Mouse (Mus musculus) heart, embryonic 14.5 days (tissue): ENCODE measurements around the gene Slc15a1. TPM values are rescaled to one million over a fixed set of nuclear protein-coding genes. Genes with fewer than 3 reads are reported as not detected.
A peak's percentile ranks its signal among the peaks of the same experiment; 100 is the strongest.

Source experiments
- ATAC-seq: fragments of 200-750 bp; cut with Nextera tagmentation; 2 replicates; pipeline ENCODE4 v1.8.0; 2017; ENCODE audit warnings: low read depth, moderate TSS enrichment; ENCODE audit not compliant: insufficient number of reproducible peaks, insufficient read depth, low FRiP score
- H3K27ac ChIP-seq, 2 experiments: fragments of 200-500 bp in 1 of 2; fragments of 300-500 bp in 1 of 2; sonication (generic) in 1 of 2; replicated peaks in 1 of 2; 2 replicates each; pipeline ENCODE4 v1.5.1; 2012 to 2014; ENCODE audit warnings: low read depth in 2 of 2, low read length in 2 of 2, control low read depth in 1 of 2, mild to moderate bottlenecking in 1 of 2, mixed read lengths in 1 of 2; ENCODE audit not compliant: control insufficient read depth in 1 of 2, insufficient read depth in 1 of 2
- H3K27me3 ChIP-seq: fragments of 300-500 bp; sonication (generic); 2 replicates; pipeline ENCODE4 v1.6.1; 2014; ENCODE audit warnings: mild to moderate bottlenecking, low read length, control low read depth; ENCODE audit not compliant: control insufficient read depth, insufficient read depth
- H3K36me3 ChIP-seq: fragments of 300-500 bp; sonication (generic); 2 replicates; pipeline ENCODE4 v1.6.1; 2014; ENCODE audit warnings: mild to moderate bottlenecking, control low read depth, low read length, mixed read lengths; ENCODE audit not compliant: control insufficient read depth, insufficient read depth
- H3K4me1 ChIP-seq, 2 experiments: fragments of 200-500 bp in 1 of 2; fragments of 300-500 bp in 1 of 2; sonication (generic) in 1 of 2; 2 replicates each; pipeline ENCODE4 v1.6.1; 2012 to 2014; ENCODE audit warnings: low read length in 2 of 2, control low read depth in 1 of 2, mixed read lengths in 1 of 2; ENCODE audit not compliant: control insufficient read depth in 2 of 2, insufficient read depth in 2 of 2
- H3K4me2 ChIP-seq: fragments of 300-500 bp; sonication (generic); 2 replicates; pipeline ENCODE4 v1.6.1; 2014; ENCODE audit warnings: mild to moderate bottlenecking, low read length
- H3K4me3 ChIP-seq, 2 experiments: fragments of 200-500 bp in 1 of 2; fragments of 300-500 bp in 1 of 2; sonication (generic) in 1 of 2; 2 replicates each; pipeline ENCODE4 v1.5.1; 2012 to 2014; ENCODE audit warnings: low read length in 2 of 2, mild to moderate bottlenecking in 2 of 2, control low read depth in 1 of 2, low read depth in 1 of 2, moderate library complexity in 1 of 2; ENCODE audit not compliant: control insufficient read depth in 1 of 2, insufficient read depth in 1 of 2
- H3K9ac ChIP-seq: fragments of 300-500 bp; sonication (generic); 2 replicates; pipeline ENCODE4 v1.6.1; 2014; ENCODE audit warnings: mild to moderate bottlenecking, low read length
- H3K9me3 ChIP-seq: fragments of 300-500 bp; sonication (generic); 2 replicates; pipeline ENCODE4 v1.6.1; 2016; ENCODE audit warnings: low read length, control low read depth; ENCODE audit not compliant: control insufficient read depth
- WGBS: fragments of 180-500 bp; shearing (Covaris S2); extraction: QIAGEN DNeasy Blood & Tissue Kit; methylation state at CpG from one replicate; pipeline ENCODE4 v1.1.7; 2014; 5-methylcytosine and 5-hydroxymethylcytosine counted together
- polyA plus RNA-seq: library from polyadenylated mRNA; unstranded; fragments of >200 nt; fragmentation: Nextera tagmentation; extraction: Ambion mirVana; gene quantifications from 2 replicates; pipeline ENCODE4 v1.2.1, GENCODE M21; 2014

Slc15a1 gene
- polyA plus RNA-seq, 1 experiment from 2014 or later, result 0.09 TPM

DNA sequence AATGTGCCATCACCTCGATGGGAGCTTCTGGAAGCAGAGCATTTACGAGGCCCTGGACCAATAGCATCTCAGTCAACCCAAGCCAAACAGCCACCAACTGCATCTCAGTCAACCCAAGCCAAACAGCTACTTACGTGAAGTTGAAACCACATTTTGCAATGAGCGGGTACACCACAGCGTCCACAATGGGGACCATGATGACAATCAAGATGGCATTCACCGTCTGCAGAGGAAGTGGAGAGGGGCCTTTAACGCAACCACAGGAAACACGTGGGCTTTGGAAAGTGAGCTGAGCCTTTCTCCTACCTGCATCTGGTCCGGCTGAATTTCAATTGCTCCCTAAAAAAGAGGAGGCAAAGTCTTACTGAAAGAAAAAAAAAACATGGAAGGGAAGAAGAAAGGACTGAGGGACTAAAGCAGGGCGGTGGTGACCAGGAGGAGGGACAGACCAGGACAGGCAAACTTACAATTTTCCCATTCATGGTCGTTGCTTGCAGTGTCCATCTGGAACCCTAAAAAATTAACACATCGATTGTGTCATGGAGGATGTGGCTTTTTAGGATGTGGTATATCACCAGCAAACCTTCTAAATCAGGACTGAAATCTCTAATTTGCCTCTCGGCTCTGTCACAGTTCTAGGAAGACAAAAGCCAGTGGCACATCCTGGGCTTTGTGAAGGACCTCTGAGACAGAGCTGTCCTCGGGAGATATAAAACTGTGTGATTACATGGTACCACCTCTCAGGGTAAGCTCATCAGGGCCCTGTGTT, 26.9 kb downstream of the Slc15a1 start:
- Histone ChIP-seq H3K4me3 (no peak overlapping the region), H3K9me3 (no peaks in the 10 kb centered on the region), H3K4me2 (no peak overlapping the region), H3K27me3 (no peaks in the 10 kb centered on the region), H3K36me3 (no peaks in the 10 kb centered on the region), H3K27ac (no peak overlapping the region), H3K4me1 (peaks cover 3 to 6% of the 10 kb centered on the region in 2 experiments; a peak in 2 of 4 replicates), H3K9ac (no peak overlapping the region)
- 80% methylated on average over 14 of the region's 14 CpGs for WGBS
- no peak for ATAC-seq

DNA sequence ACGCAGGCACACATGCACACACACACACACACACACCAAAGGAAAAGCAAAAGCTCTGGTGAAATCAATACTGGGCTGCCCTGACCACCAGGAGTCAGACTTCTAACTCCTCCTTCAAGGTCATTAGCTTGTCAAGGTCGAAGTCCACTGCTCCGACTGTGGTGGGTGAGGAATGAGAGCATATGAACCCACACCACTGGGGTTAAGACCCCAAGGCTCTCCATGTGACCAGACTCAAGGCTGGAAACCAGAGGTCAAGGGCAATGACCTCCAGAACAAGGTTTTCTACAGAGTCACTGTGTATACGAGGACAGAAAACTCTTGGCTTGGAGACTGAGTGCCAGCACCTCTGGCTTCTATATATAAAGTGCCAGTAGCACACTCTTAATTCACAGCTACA, 31.2 kb downstream of the Slc15a1 start:
- no peaks in the 10 kb centered on the region for H3K27me3 ChIP-seq

DNA sequence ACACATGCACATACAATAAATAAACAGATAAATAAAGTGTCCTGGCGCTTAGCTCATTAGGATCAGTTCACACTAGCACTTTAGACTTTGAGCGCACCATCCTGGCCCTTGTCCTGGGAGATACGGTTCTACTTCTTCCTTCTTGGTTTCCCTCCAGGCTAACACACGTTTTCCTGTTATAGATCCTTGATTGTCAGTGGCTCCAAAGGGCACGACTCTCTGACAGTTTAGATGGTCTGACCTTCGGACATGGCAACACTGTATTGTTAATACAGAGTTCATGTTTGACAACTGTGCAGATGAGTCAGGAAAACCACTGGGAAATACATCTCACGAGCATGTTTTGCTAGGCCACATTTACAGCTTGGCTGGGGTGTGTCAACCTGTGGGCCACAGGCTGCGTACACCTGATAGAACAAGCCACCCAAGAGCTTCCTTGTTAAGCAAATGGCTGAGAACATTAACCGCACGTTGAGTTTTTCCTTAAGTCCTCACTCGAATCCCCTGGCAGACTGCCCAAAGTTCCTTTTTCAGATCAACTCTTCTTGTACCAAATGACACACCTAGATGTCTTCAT, 33.4 kb downstream of the Slc15a1 start:
- peaks cover 3 to 6% of the 10 kb centered on the region in 2 experiments; a peak in 2 of 4 replicates for H3K4me1 ChIP-seq
- WGBS, result 77% methylated on average over 11 of the region's 11 CpGs
- H3K9ac ChIP-seq, result no peak overlapping the region
- H3K27me3 ChIP-seq, result no peaks in the 10 kb centered on the region
- no peak overlapping the region for H3K4me3 ChIP-seq
- H3K27ac ChIP-seq, result no peak overlapping the region
- H3K4me2 ChIP-seq, result no peak overlapping the region
- no peak for ATAC-seq
- H3K9me3 ChIP-seq, result no peaks in the 10 kb centered on the region
- no peaks in the 10 kb centered on the region for H3K36me3 ChIP-seq

More for the DNA sequence above, 31.2 kb downstream of the Slc15a1 start:
- H3K4me3 ChIP-seq, result no peak overlapping the region
- 0 out of 2 replicates have a peak, but pooled peaks have one; percentile 39 for ATAC-seq
- no peak overlapping the region for H3K4me2 ChIP-seq
- no peaks in the 10 kb centered on the region for H3K9me3 ChIP-seq
- H3K4me1 ChIP-seq, result peaks cover 3 to 6% of the 10 kb centered on the region in 2 experiments; a peak in 2 of 4 replicates
- H3K27ac ChIP-seq, result no peak overlapping the region
- no peaks in the 10 kb centered on the region for H3K36me3 ChIP-seq
- no peak overlapping the region for H3K9ac ChIP-seq
- 64% methylated on average over 4 of the region's 4 CpGs for WGBS

DNA sequence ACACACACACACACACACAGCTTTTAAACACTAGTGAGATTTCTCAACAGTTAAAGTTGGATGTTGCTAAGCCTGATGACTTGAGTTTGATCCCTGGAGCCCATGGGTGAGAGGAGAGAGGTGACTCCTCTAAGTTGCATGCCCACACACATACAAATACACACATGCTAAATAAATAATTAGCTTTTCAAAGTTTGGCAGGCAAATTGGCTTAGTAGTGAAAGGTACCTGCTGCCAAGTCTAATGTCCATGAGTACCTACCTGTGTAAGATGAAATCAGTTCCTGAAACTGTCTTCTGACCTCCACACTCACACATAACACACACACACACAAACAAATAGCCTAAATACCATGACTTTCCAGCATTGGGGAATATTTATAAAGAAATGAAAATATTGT, 35.5 kb downstream of the Slc15a1 start:
- Histone ChIP-seq H3K4me2 (no peak overlapping the region), H3K9ac (no peak overlapping the region), H3K4me3 (no peak overlapping the region), H3K27ac (no peak overlapping the region), H3K9me3 (no peaks in the 10 kb centered on the region), H3K4me1 (peaks cover 3 to 6% of the 10 kb centered on the region in 2 experiments; a peak in 2 of 4 replicates), H3K27me3 (no peaks in the 10 kb centered on the region), H3K36me3 (no peaks in the 10 kb centered on the region)
- ATAC-seq, result no peak

DNA sequence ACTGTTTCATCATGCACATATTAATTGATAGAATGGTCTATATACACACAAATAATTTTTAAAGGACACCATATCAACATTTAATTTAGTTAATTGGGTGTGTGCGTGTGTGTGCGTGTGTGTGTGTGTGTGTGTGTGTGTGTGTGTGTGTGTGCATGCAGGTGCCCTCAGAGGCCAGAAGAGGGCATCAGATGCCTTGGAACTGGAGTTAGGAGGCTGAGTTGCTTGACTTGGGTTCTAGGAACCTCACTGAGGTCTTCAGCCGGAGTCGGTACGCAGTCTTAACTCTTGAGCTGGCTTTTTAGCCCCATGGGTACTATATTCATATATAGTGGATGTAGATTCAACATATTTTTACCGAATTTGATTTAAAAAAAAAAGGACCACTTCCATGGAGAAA, 37.4 kb downstream of the Slc15a1 start:
- WGBS, result 91% methylated on average over 6 of the region's 6 CpGs
- Histone ChIP-seq H3K9ac (no peak overlapping the region), H3K4me2 (no peak overlapping the region), H3K4me1 (no peaks in the 10 kb centered on the region), H3K36me3 (no peaks in the 10 kb centered on the region), H3K27ac (no peak overlapping the region), H3K9me3 (no peaks in the 10 kb centered on the region), H3K4me3 (no peak overlapping the region), H3K27me3 (no peaks in the 10 kb centered on the region)
- no peak for ATAC-seq

DNA sequence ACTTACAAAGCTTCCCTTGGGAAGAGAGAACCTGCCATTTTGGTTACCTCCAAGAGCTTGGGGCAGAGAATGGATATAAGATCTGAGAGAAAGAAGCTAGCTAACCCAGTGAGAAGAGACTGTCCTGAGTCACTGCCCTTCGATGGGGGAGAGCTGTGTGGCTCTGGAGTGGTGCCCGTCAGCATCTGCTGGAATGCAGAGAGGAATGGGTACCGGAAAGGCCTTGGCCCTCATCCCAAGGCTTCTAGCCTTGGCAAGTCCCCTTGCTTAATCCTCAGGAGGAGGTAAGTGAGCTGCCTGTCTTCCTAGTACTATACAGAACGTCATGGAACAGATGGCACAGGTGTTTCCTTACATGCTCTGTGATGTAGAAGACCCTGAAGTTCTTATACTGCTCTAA, 38.6 kb downstream of the Slc15a1 start:
- ATAC-seq, result no peak
- no peaks in the 10 kb centered on the region for H3K9me3 ChIP-seq
- 75% methylated on average over 4 of the region's 4 CpGs for WGBS
- H3K27ac ChIP-seq, result no peak overlapping the region
- H3K27me3 ChIP-seq, result no peaks in the 10 kb centered on the region
- H3K4me1 ChIP-seq, result no peaks in the 10 kb centered on the region
- no peak overlapping the region for H3K4me2 ChIP-seq
- no peak overlapping the region for H3K9ac ChIP-seq
- H3K36me3 ChIP-seq, result no peaks in the 10 kb centered on the region
- no peak overlapping the region for H3K4me3 ChIP-seq

DNA sequence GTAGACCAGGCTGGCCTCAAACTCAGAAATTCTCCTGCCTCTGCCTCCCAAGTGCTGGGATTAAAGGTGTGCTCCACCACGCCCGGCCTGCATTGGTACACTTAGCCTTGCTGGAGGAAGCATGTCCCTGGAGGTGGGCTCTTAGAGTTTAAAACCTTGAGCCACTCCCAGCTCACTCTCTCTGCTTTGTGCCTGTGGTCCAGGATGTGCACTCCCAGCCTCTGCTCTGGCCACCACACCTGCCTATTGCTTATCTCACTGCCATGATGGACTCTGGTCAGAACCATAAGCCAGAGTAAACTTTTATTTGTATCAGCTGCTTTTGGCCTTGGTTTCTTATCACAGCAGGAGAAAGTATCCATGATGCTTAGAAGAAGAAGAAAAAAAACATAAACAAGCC, 40.7 kb downstream of the Slc15a1 start:
- no peak overlapping the region for H3K4me2 ChIP-seq
- no peak overlapping the region for H3K27ac ChIP-seq
- no peaks in the 10 kb centered on the region for H3K9me3 ChIP-seq
- 93% methylated on average over 2 of the region's 2 CpGs for WGBS
- no peak overlapping the region for H3K9ac ChIP-seq
- no peak overlapping the region for H3K4me3 ChIP-seq
- no peaks in the 10 kb centered on the region for H3K36me3 ChIP-seq
- ATAC-seq, result no peak
- no peaks in the 10 kb centered on the region for H3K27me3 ChIP-seq
- H3K4me1 ChIP-seq, result no peaks in the 10 kb centered on the region
